Mouse (Mus musculus) lung, adult 2 months (tissue): Measurements from ENCODE around the gene Topors.
"Not testable (repeated sequence)": the region's sequence is repeated elsewhere in the genome, so short reads cannot be mapped to it uniquely, and the experiment has no call there.

Source experiments
- CTCF ChIP-seq: fragments of 200-500 bp; IDR thresholded peaks from 2 replicates; pipeline ENCODE4 v1.5.1; 2011; ENCODE audit warnings: mild to moderate bottlenecking, low read length, control low read depth; ENCODE audit not compliant: insufficient read depth
- POLR2A ChIP-seq: fragments of 200-500 bp; IDR thresholded peaks from 2 replicates; pipeline ENCODE4 v1.6.1; 2011; ENCODE audit warnings: low read depth, mild to moderate bottlenecking, control low read depth, low read length, borderline replicate concordance; ENCODE audit errors: extremely low read depth

DNA sequence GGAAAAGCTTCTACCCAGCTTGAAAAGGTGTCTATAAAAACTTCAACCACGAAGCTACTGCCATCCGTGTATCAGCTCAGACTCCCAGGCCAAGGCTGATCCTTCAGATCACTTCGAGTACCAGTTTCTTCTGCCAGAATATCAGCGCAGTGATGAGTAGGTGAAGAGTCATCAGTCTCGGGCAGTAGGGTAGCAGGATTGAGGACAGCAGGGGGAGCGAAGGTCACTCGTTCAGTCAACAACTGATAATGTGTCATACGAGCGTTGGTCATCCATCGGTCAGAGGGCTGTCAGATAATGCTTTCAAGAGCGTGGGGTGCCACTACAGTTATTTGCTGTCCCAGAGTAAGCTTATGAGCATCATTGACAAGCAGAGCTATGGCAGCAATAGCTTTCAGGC lies 21.9 kb upstream of the Topors start:
- TF ChIP-seq CTCF, POLR2A: not testable (repeated sequence)
